ENCODE assay signal across 13 mouse cellular contexts in the genomic region with DNA sequence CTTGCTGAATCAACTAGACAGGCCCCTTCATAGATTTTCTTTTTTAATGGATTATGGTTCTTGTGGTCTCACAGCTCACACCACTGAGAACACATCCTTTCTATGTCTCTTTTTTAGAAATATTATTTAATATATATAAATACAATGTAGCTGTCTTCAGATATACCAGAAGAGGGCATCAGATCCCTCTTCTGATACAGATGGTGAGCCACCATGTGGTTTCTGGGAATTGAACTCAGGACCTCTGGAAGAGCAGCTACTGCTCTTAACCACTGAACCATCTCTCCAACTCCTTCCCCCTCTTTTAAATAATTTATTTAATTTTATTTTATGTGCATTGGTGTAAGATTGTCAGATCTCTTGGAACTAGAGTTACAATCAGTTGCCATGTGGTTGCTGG.
"Had no signal": no experiment of that assay in that cellular context is flagged by ENCODE, and none has a peak within 500 bp of the region (broad histone marks: within the 10 kb centered on the region; RNA-seq: fewer than 3 reads in every experiment).

No protein-coding gene starts in this region.

- H3K27ac ChIP-seq: limb, embryonic 10.5 days; liver, embryonic 12.5 days; lung, embryonic 15.5 days; midbrain, embryonic 10.5 days; neural tube, embryonic 15.5 days had no signal

- H3K27me3 ChIP-seq: liver, embryonic 12.5 days; lung, embryonic 15.5 days; neural tube, embryonic 15.5 days had no signal

- H3K4me3 ChIP-seq: limb, embryonic 10.5 days; liver, embryonic 12.5 days; lung, embryonic 15.5 days; midbrain, embryonic 10.5 days; myocyte; neural tube, embryonic 15.5 days had no signal

- ATAC-seq: liver, embryonic 12.5 days; liver, postnatal 0 days had no signal

- DNase-seq: kidney, adult 2 months; kidney, postnatal 25 days; liver, postnatal 0 days; midbrain, embryonic 14.5 days; right cerebral cortex, adult 18-20 months; right cerebral cortex, postnatal 4 days; thymus, postnatal 4 days had no signal
